Mouse (Mus musculus): ENCODE results near the gene Cuta.

DNA sequence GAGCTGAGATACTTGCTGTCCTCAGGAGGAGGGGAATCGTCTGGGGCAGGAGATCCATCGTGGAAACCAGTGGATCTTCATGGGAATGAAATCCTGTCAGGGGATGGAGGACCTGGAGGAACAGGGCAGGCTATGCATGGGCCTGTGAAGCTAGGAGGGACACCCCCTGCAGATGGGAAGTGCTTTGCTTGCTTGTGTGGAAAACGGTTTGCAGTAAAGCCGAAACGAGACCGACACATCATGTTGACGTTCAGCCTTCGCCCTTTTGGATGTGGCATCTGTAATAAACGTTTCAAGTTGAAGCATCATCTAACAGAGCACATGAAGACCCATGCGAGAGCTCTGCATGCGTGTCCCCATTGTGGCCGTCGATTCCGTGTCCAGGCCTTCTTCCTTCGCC lies 35.2 kb upstream of the Cuta start:
- TF ChIP-seq POLR2A (IDR thresholded peaks at IDR 0.05; ENCODE audit: borderline replicate concordance, extremely low read depth, insufficient read depth, insufficient read length, poor library complexity, severe bottlenecking) (no peak), CTCF (IDR thresholded peaks at IDR 0.05; ENCODE audit: borderline replicate concordance, extremely low read depth, insufficient read depth, insufficient read length) (no peak)
